Comparison of ENCODE assay signal across 23 mouse cellular contexts in the genomic region with DNA sequence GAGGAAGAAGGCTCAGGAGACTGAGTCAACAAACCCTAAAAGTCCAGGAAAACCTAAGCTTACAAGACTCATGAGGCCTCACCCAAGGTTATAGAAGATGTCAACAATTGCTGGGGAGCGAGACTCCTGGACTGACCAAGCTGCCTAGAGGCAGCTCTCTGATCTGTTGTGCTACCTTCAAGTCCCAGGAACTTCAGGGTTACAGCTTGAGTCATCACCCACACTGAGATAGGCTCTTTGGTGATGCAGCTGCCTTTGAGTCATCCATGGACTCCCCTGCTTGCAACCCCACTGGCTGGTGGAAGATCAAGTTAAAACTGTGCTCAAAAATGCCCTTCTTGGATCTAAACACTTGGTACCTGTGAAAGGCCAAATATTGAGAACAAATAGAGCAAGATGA. TPM values are rescaled to one million over a fixed set of nuclear protein-coding genes. Genes with fewer than 3 reads are reported as not detected.
A peak's percentile ranks its signal among the peaks of the same experiment; 100 is the strongest.
DNase-seq lines count a peak whose midpoint lies in the region; TF ChIP-seq lines count a peak whose summit lies in the region.
"Had no signal": no experiment of that assay in that cellular context is flagged by ENCODE, and none has a peak within 500 bp of the region (broad histone marks: within the 10 kb centered on the region; RNA-seq: fewer than 3 reads in every experiment).

No protein-coding gene starts in this region.

- no peak for TF ChIP-seq CTCF in C2C12 (IDR thresholded peaks at IDR 0.05; ENCODE audit: control insufficient read depth, insufficient read depth, insufficient read length)

- H3K4me3 ChIP-seq in C2C12 (ENCODE audit: insufficient read depth, poor library complexity, severe bottlenecking), result peak overlapping the region; percentile 27
- H3K4me3 ChIP-seq: embryonic facial prominence, embryonic 13.5 days; forebrain, embryonic 12.5 days; heart, adult 2 months; heart, embryonic 12.5 days; hindbrain, embryonic 10.5 days; hindbrain, embryonic 15.5 days had no signal

- H3K27me3 ChIP-seq in C2C12 (ENCODE audit: control insufficient read depth, insufficient read depth, insufficient read length), result no peaks in the 10 kb centered on the region
- H3K27me3 ChIP-seq: embryonic facial prominence, embryonic 13.5 days; forebrain, embryonic 12.5 days had no signal

- peaks cover 27% of the 10 kb centered on the region for H3K79me2 ChIP-seq in C2C12 (ENCODE audit: control insufficient read depth, insufficient read depth)

- H3K79me3 ChIP-seq in C2C12 (ENCODE audit: low read depth), result peaks cover 2% of the 10 kb centered on the region

- peak; percentile 62 to 79 for DNase-seq in adrenal gland, adult (ENCODE audit: inconsistent age in 2 of 2, low spot score in 1 of 2)
- DNase-seq in adrenal gland, adult 18-20 months (ENCODE audit: low spot score in 2 of 2), result no peak
- DNase-seq in 3134 (ENCODE audit: extremely low read depth, insufficient read length, low spot score), result peak; percentile 62
- DNase-seq in brain, adult 2 months (ENCODE audit: low read depth, low spot score), result peak; percentile 29
- DNase-seq in testis, postnatal 10 days (ENCODE audit: low spot score), result no peak
- DNase-seq in T-cell, adult 2 months (ENCODE audit: low spot score), result no peak
- DNase-seq: B cell, adult 2 months; cerebellum, adult 11-12 months; cerebellum, adult 9-10 months; cerebellum, postnatal 25 days; gastrocnemius, postnatal 14 days; heart, adult 2 months; kidney, adult 2 months had no signal

- H3ac ChIP-seq in C2C12 (ENCODE audit: control insufficient read depth, insufficient read length, low read depth), result no peak overlapping the region

- no peaks in the 10 kb centered on the region for H3K36me3 ChIP-seq in C2C12 (ENCODE audit: control insufficient read depth, insufficient read depth)
- H3K36me3 ChIP-seq: embryonic facial prominence, embryonic 13.5 days; forebrain, embryonic 12.5 days; heart, embryonic 12.5 days; hindbrain, embryonic 10.5 days; hindbrain, embryonic 15.5 days had no signal

TF ChIP-seq in C2C12, 6 proteins besides CTCF, POLR2A, EP300 and RAD21:
- TF ChIP-seq MAX (IDR thresholded peaks at IDR 0.05), result peak; percentile 50
- peak; percentile 90 for TF ChIP-seq MYOD1 (IDR thresholded peaks at IDR 0.05; ENCODE audit: control insufficient read depth, insufficient read length, low read depth)
- peak; percentile 78 for TF ChIP-seq FOSL1 (IDR thresholded peaks at IDR 0.05; ENCODE audit: insufficient read depth, low read length, poor library complexity, severe bottlenecking)
- TF ChIP-seq CEBPB (IDR thresholded peaks at IDR 0.05; ENCODE audit: low read depth), result no peak
- no peak for TF ChIP-seq USF1 (IDR thresholded peaks at IDR 0.05; ENCODE audit: low read depth)
- no peak for TF ChIP-seq MYOG (IDR thresholded peaks at IDR 0.05; ENCODE audit: control insufficient read depth, extremely low read depth, insufficient read length)

RNA-seq across cellular contexts. Expression of a gene that starts 36.7 kb away (rescaled TPM):
- 1 to 10 TPM; 8.3 to 9.0 TPM for total RNA-seq in adrenal gland, adult 18-20 months (2021)
- polyA plus RNA-seq in C2C12 (2012; fragmentation: generic; extraction: Trizol), result not detected
- total RNA-seq: gastrocnemius, postnatal 14 days; heart, adult 2 months; heart, postnatal 25 days had no signal
- polyA plus RNA-seq: embryonic facial prominence, embryonic 13.5 days; forebrain, embryonic 12.5 days; forebrain, embryonic 16.5 days; heart, embryonic 12.5 days; heart, embryonic 16.5 days; hindbrain, embryonic 10.5 days; hindbrain, embryonic 15.5 days; intestine, embryonic 16.5 days had no signal

RNA-seq across cellular contexts. Expression of a gene that starts 53.1 kb away (rescaled TPM):
- 10 to 100 TPM; 11.3 to 12.8 TPM for total RNA-seq in adrenal gland, adult 18-20 months (2021)
- polyA plus RNA-seq in C2C12 (2012; fragmentation: generic; extraction: Trizol), result not detected

Comparison
In these comparisons a context has a peak if more than half of its experiments do, and no peak if none do; other contexts are left out.
1. DNase-seq: peak in adrenal gland, adult (2 of 2), 3134 (single experiment) and brain, adult 2 months (single experiment); none in adrenal gland, adult 18-20 months (0 of 2), testis, postnatal 10 days (single experiment) and T-cell, adult 2 months (single experiment).